Mouse (Mus musculus) midbrain, embryonic 15.5 days (tissue): Measurements from ENCODE around the gene Cript. TPM values are rescaled to one million over a fixed set of nuclear protein-coding genes. Genes with fewer than 3 reads are reported as not detected.
"Not testable (repeated sequence)": the region's sequence is repeated elsewhere in the genome, so short reads cannot be mapped to it uniquely, and the experiment has no call there.

ENCODE experiments used
- ATAC-seq: fragments of 200-750 bp; cut with Nextera tagmentation; replicated peaks from 2 replicates; pipeline ENCODE4 v1.8.0; 2017; ENCODE audit warnings: moderate TSS enrichment
- H3K27ac ChIP-seq: fragments of 300-500 bp; sonication (generic); 2 replicates; pipeline ENCODE4 v1.5.1; 2015; ENCODE audit warnings: mild to moderate bottlenecking, inconsistent platforms
- H3K27me3 ChIP-seq: fragments of 300-500 bp; sonication (generic); replicated peaks from 2 replicates; pipeline ENCODE4 v1.6.1; 2015; ENCODE audit warnings: inconsistent platforms
- H3K36me3 ChIP-seq: fragments of 300-500 bp; sonication (generic); replicated peaks from 2 replicates; pipeline ENCODE4 v1.6.1; 2015; ENCODE audit warnings: inconsistent platforms
- H3K4me1 ChIP-seq: fragments of 300-500 bp; sonication (generic); 2 replicates; pipeline ENCODE4 v1.6.1; 2015; ENCODE audit warnings: inconsistent platforms
- H3K4me2 ChIP-seq: fragments of 300-500 bp; sonication (generic); 2 replicates; pipeline ENCODE4 v1.6.1; 2015; ENCODE audit warnings: inconsistent platforms, mild to moderate bottlenecking, moderate library complexity
- H3K4me3 ChIP-seq: fragments of 300-500 bp; sonication (generic); 2 replicates; pipeline ENCODE4 v1.5.1; 2015; ENCODE audit warnings: mild to moderate bottlenecking, inconsistent platforms
- H3K9ac ChIP-seq: fragments of 300-500 bp; sonication (generic); 2 replicates; pipeline ENCODE4 v1.6.1; 2015; ENCODE audit warnings: mild to moderate bottlenecking, inconsistent platforms
- H3K9me3 ChIP-seq: fragments of 300-500 bp; sonication (generic); 2 replicates; pipeline ENCODE4 v1.6.1; 2016; ENCODE audit warnings: inconsistent platforms
- WGBS: fragments of 180-500 bp; shearing (Covaris S2); methylation state at CpG from one replicate; pipeline ENCODE4 v1.1.7; 2015; ENCODE audit warnings: mixed read lengths; 5-methylcytosine and 5-hydroxymethylcytosine counted together
- polyA plus RNA-seq: library from polyadenylated mRNA; unstranded; fragments of >200 nt; fragmentation: Nextera tagmentation; extraction: Ambion mirVana; gene quantifications from 2 replicates; pipeline ENCODE4 v1.2.1, GENCODE M21; 2015

Cript gene
- polyA plus RNA-seq, 1 experiment from 2014 or later: 211 TPM

GRCm38 (mm10) chr17:87052432-87052831, 27.1 kb downstream of the Cript start:
- no peak overlapping the region for H3K4me2 ChIP-seq
- peaks cover 8% of the 10 kb centered on the region for H3K4me1 ChIP-seq
- H3K4me3 ChIP-seq: no peak overlapping the region
- no peak overlapping the region for H3K9ac ChIP-seq
- H3K36me3 ChIP-seq: no peaks in the 10 kb centered on the region
- no peaks in the 10 kb centered on the region for H3K27me3 ChIP-seq
- H3K9me3 ChIP-seq: no peaks in the 10 kb centered on the region
- ATAC-seq: no peak
- no peak overlapping the region for H3K27ac ChIP-seq
- 80% methylated on average over 1 of the region's 1 CpGs for WGBS

GRCm38 (mm10) chr17:87053921-87054320, 28.6 kb downstream of the Cript start:
- Histone ChIP-seq H3K4me1 (peaks cover 8% of the 10 kb centered on the region), H3K4me3 (no peak overlapping the region), H3K9ac (no peak overlapping the region), H3K27me3 (no peaks in the 10 kb centered on the region), H3K4me2 (no peak overlapping the region), H3K27ac (no peak overlapping the region), H3K36me3 (no peaks in the 10 kb centered on the region), H3K9me3 (no peaks in the 10 kb centered on the region)
- ATAC-seq: no peak
- 80% methylated on average over 5 of the region's 5 CpGs for WGBS

DNA sequence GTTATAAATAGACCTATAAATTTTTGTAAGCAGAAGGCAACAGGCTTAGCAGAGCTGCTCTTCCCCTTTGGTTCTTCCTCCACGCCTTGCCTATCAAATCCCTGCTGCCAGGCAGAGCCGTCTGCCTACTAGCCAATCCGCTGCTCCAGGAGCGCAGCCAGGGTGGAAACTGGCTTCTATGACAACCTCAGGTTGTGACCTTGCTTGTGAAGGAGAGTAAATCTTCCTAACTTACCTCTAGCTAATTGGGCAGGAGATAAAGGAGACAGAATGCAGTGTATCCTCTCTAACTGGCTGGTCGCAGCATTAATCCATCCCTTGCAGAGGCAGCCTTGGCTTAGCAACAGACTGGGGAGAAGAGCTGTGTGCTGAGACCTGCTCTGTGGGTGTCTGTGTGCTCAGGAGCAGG, 29.7 kb downstream of the Cript start:
- H3K27ac ChIP-seq: 0 out of 2 replicates have a peak overlapping the region, but pooled peaks have one; percentile 38
- H3K36me3 ChIP-seq: no peaks in the 10 kb centered on the region
- H3K27me3 ChIP-seq: no peaks in the 10 kb centered on the region
- peaks cover 8% of the 10 kb centered on the region for H3K4me1 ChIP-seq
- no peaks in the 10 kb centered on the region for H3K9me3 ChIP-seq
- no peak for ATAC-seq
- H3K4me2 ChIP-seq: no peak overlapping the region
- 34% methylated on average over 5 of the region's 5 CpGs for WGBS
- no peak overlapping the region for H3K4me3 ChIP-seq
- no peak overlapping the region for H3K9ac ChIP-seq

DNA sequence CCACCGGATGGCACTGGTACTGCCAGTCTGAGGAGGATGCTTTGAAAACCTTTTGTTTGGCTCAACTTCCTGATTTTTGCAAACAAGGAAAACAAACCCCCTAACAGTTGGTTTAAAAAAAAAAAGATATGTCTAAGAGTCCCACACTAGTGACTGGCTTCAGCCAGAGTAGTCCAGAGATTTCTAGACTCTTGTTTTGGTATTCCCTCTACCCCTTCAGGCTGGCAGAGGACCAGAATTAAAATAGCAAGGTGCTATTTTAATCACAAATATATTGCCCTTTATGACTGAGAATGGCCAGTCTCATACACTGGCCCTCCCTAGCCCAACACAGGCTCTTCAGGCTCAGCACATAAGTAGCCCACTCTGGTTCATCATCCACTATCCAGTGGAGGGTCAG, 30.3 kb downstream of the Cript start:
- Histone ChIP-seq H3K27me3 (no peaks in the 10 kb centered on the region), H3K27ac (no peak overlapping the region), H3K4me3 (no peak overlapping the region), H3K4me1 (peaks cover 5% of the 10 kb centered on the region), H3K4me2 (no peak overlapping the region), H3K9ac (no peak overlapping the region), H3K36me3 (no peaks in the 10 kb centered on the region), H3K9me3 (no peaks in the 10 kb centered on the region)
- no peak for ATAC-seq
- WGBS: 64% methylated on average over 1 of the region's 1 CpGs

GRCm38 (mm10) chr17:87056761-87057160, 31.4 kb downstream of the Cript start:
- WGBS: 92% methylated on average over 7 of the region's 7 CpGs

GRCm38 (mm10) chr17:87057486-87058266, 32.3 kb downstream of the Cript start:
- H3K4me2 ChIP-seq: no peak overlapping the region

More at GRCm38 (mm10) chr17:87056761-87057160, 31.4 kb downstream of the Cript start:
- Histone ChIP-seq H3K27ac (no peak overlapping the region), H3K9ac (no peak overlapping the region), H3K9me3 (no peaks in the 10 kb centered on the region), H3K4me1 (peaks cover 4% of the 10 kb centered on the region), H3K36me3 (no peaks in the 10 kb centered on the region), H3K27me3 (no peaks in the 10 kb centered on the region), H3K4me2 (no peak overlapping the region), H3K4me3 (no peak overlapping the region)
- no peak for ATAC-seq

DNA sequence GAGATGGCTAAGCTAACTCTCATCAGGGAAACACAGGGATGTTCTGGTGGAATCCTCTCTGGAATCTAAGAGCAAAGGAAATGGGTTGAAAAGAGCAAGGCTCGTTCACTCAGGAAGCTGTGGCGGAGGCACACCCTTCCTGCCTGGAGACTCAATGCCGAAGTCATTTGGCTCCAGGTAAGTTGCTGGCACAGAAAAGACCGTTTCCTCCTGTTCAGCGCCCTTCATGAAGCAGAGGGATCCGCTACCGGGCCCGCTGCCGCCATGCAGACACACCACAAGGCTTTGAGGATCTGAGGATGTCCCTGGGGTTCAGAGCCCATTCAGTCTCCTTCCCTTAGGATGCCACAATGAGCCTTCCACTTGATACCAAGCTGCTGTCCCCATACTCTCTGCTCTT, 37.3 kb downstream of the Cript start:
- H3K27me3 ChIP-seq: no peaks in the 10 kb centered on the region
- H3K27ac ChIP-seq: no peak overlapping the region
- no peaks in the 10 kb centered on the region for H3K9me3 ChIP-seq
- no peaks in the 10 kb centered on the region for H3K4me1 ChIP-seq
- WGBS: 83% methylated on average over 9 of the region's 9 CpGs
- H3K9ac ChIP-seq: no peak overlapping the region
- H3K4me2 ChIP-seq: no peak overlapping the region
- no peak for ATAC-seq
- H3K36me3 ChIP-seq: no peaks in the 10 kb centered on the region
- no peak overlapping the region for H3K4me3 ChIP-seq

More at GRCm38 (mm10) chr17:87057486-87058266, 32.3 kb downstream of the Cript start:
- H3K9me3 ChIP-seq: no peaks in the 10 kb centered on the region
- no peak overlapping the region for H3K27ac ChIP-seq
- 65% methylated on average over 8 of the region's 8 CpGs for WGBS
- H3K4me1 ChIP-seq: peaks cover 4% of the 10 kb centered on the region
- no peaks in the 10 kb centered on the region for H3K27me3 ChIP-seq
- H3K9ac ChIP-seq: no peak overlapping the region
- no peaks in the 10 kb centered on the region for H3K36me3 ChIP-seq
- H3K4me3 ChIP-seq: no peak overlapping the region
- ATAC-seq: no peak

DNA sequence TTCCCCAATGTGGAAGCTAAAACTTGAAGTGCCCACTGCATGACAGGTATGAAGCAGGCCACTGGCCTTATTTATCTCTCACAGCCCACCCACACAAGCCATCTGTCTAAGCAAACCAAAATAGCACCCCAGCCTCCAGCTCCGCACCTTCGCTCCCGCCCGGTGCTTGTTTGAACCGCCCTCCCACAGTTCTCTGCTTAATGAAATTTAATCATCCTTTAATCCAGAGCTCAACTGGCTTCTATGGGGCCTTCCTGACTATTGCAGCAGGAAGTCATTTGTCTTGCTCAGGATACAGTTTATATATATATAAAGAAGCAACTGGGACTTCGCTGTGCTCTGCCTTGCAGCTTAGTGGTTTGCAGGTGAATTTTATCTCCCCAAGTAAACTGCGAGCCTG, 38.1 kb downstream of the Cript start:
- H3K27me3 ChIP-seq: no peaks in the 10 kb centered on the region
- H3K4me2 ChIP-seq: no peak overlapping the region
- no peak overlapping the region for H3K27ac ChIP-seq
- no peaks in the 10 kb centered on the region for H3K36me3 ChIP-seq
- no peak overlapping the region for H3K9ac ChIP-seq
- no peaks in the 10 kb centered on the region for H3K9me3 ChIP-seq
- no peak overlapping the region for H3K4me3 ChIP-seq
- no peaks in the 10 kb centered on the region for H3K4me1 ChIP-seq
- 77% methylated on average over 7 of the region's 7 CpGs for WGBS
- ATAC-seq: no peak

- Histone ChIP-seq H3K4me2 (no peak overlapping the region), H3K27ac (no peak overlapping the region), H3K4me3 (no peak overlapping the region), H3K9me3 (no peaks in the 10 kb centered on the region), H3K9ac (no peak overlapping the region), H3K27me3 (no peaks in the 10 kb centered on the region), H3K36me3 (no peaks in the 10 kb centered on the region), H3K4me1 (no peaks in the 10 kb centered on the region)
- 79% methylated on average over 6 of the region's 6 CpGs for WGBS
- no peak for ATAC-seq
Measured at GRCm38 (mm10) chr17:87063969-87064368, 38.6 kb downstream of the Cript start.

- no peak overlapping the region for H3K9ac ChIP-seq
- no peaks in the 10 kb centered on the region for H3K27me3 ChIP-seq
- no peak for ATAC-seq
- 92% methylated on average over 4 of the region's 4 CpGs for WGBS
- H3K27ac ChIP-seq: no peak overlapping the region
- no peak overlapping the region for H3K4me3 ChIP-seq
- H3K9me3 ChIP-seq: no peaks in the 10 kb centered on the region
- no peaks in the 10 kb centered on the region for H3K4me1 ChIP-seq
- no peaks in the 10 kb centered on the region for H3K36me3 ChIP-seq
- H3K4me2 ChIP-seq: no peak overlapping the region
Measured at GRCm38 (mm10) chr17:87068997-87069396, 43.6 kb downstream of the Cript start.

- H3K36me3 ChIP-seq, H3K9ac ChIP-seq, ATAC-seq: not testable (repeated sequence)
Measured at GRCm38 (mm10) chr17:87072183-87072582, 46.8 kb downstream of the Cript start.

DNA sequence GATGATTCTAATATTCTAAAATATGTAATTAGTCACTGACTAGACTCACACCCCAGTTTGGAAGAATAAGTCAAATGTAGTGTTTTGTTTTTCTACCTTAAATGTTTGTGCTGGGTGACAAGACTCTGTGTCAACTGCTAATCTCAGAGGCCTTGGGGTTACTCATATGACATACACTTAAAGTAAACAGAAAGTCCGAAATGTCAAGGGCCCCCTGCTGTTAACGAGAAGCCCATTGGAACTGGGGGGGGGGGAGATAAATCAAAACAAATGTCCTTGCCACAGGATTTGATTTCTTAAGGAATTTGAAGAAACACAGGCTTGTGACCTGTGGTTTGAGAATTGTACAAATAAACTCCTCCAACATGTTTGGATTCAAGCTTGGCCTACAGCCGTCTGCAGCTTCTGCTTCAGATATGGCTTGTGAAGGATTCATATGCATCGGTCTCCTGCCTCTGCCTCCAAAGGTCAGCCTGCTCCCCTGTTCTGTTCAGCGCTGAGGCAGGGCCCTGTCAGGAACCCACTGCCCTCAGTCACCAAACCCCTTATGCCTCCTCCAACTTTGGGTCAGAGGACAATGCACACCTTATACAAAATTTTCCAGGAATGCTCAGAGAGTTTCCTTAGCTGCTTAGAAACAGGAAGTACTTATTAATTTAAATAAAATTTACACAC, 47.6 kb downstream of the Cript start:
- Histone ChIP-seq H3K27me3 (no peaks in the 10 kb centered on the region), H3K9ac (no peak overlapping the region), H3K4me3 (no peak overlapping the region), H3K4me1 (no peaks in the 10 kb centered on the region), H3K36me3 (no peaks in the 10 kb centered on the region), H3K4me2 (no peak overlapping the region), H3K27ac (no peak overlapping the region), H3K9me3 (no peaks in the 10 kb centered on the region)
- 81% methylated on average over 5 of the region's 5 CpGs for WGBS
- ATAC-seq: no peak

More at GRCm38 (mm10) chr17:87072183-87072582, 46.8 kb downstream of the Cript start:
- H3K27ac ChIP-seq, H3K27me3 ChIP-seq, H3K4me3 ChIP-seq, H3K4me1 ChIP-seq, H3K9me3 ChIP-seq, H3K4me2 ChIP-seq: not testable (repeated sequence)
- WGBS: 100% methylated on average over 1 of the region's 1 CpGs

DNA sequence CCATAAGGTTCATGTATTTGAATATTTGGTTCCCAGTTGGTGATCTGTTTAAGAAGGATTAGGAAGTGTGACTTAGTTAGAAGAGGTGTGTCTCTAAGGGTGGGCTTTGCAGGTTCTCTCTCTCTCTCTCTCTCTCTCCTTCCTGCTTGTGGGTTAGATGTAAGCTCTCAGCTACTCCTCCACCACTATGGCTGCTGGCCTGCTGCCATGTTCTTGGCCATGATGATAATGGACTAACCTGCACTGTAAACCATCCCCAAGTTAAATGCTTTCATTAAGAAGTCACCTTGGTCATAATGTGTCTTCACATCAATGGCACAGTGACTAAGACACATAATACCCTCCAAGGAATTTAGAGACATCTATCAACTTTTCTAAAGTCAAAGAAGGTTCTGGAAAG, 48.1 kb downstream of the Cript start:
- Histone ChIP-seq H3K4me3 (no peak overlapping the region), H3K36me3 (no peaks in the 10 kb centered on the region), H3K4me2 (no peak overlapping the region), H3K9me3 (no peaks in the 10 kb centered on the region), H3K9ac (no peak overlapping the region), H3K27ac (no peak overlapping the region), H3K4me1 (no peaks in the 10 kb centered on the region), H3K27me3 (no peaks in the 10 kb centered on the region)
- no peak for ATAC-seq
